Mouse (Mus musculus): Measurements from ENCODE around the gene Sh3rf3. TPM values are rescaled to one million over a fixed set of nuclear protein-coding genes. Genes with fewer than 3 reads are reported as not detected.

Gene Sh3rf3
- polyA plus RNA-seq, 1 experiment from 2014 or later = 0.84 TPM

DNA sequence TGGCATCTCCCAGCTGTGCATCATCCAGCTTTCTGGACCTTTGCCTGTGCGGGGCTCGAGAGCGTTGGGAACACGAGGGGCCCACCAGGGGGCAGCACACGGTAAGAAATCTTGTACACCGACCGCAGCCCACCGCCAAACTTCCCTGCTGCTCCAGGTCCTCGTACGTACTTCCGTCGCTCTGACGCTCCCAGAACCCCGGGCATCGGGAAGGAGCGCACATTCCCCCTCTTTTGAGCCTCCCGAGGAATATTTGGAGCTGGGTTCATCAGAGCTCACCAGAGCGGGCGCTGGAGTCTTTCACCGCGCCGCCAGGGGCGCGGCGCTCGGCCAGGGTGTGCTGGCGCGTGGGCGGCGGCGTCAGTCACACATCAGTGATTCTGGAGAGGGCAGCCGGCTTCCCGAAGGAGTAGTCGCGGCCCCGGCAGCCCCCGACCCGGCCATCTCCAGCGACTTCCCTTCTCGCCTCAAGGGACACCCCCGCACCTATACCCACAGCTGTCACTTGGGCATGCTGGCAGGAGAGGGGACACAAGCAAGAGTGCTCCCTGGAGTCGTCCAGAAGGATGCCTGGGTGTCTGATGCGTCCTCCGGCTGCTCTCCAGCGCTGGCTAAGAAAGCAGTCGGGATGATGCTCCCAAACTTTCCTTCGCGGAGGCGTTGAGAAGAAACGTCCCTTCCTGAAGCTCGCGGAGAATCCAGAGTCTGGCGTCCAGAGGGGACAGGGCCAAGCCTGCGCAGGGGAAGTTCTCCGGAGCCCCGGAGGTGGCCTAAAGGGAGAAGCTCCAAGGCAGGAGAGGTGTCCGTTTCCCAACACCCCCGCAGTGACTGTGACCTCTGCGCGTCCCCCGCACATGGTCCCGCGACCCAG, 714 bp upstream of the Sh3rf3 start:
- Histone ChIP-seq H3K27ac (ENCODE audit: low read depth) (no peak overlapping the region), H3K36me3 (ENCODE audit: control insufficient read depth, insufficient read depth, low read length) (no peaks in the 10 kb centered on the region), H3K4me1 (replicated peaks; ENCODE audit: control insufficient read depth, insufficient read depth, low read length) (no peaks in the 10 kb centered on the region), H3K4me2 (ENCODE audit: low read length) (peak overlapping the region; percentile 97), H3K9me3 (ENCODE audit: control insufficient read depth, low read length) (no peaks in the 10 kb centered on the region), H3K9ac (ENCODE audit: low read length) (peak overlapping the region; percentile 34; the same call in 1 of the 2 replicates), H3K27me3 (replicated peaks; ENCODE audit: control insufficient read depth, insufficient read depth, low read length) (peaks cover 30% of the 10 kb centered on the region), H3K4me3 (ENCODE audit: low read depth, low read length) (peak overlapping the region; percentile 49)
- DNase-seq (ENCODE audit: low spot score) = peak; percentile 94
- under 1% methylated on average over 63 of the region's 63 CpGs for WGBS
- peak; percentile 76 for ATAC-seq (replicated peaks; ENCODE audit: low FRiP score, low TSS enrichment, low read depth)

DNA sequence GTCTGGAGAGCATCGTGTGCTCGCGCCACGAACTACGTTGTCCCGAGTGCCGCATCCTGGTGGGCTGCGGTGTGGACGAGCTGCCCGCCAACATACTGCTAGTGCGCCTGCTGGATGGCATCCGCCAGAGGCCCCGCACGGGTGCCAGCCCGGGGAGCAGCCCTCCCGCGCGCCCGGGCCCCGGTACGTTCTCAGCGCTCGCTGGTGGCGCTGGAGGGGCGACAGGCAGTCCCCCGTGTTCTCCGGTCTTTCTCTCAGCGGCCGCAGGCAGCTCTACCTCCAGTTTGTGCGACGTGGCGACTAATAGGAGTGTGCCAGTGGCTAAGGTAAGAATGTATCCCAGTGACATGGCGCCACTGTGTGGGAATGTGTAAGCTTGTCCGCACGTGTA, 637 bp downstream of the Sh3rf3 start:
- H3K27me3 ChIP-seq (replicated peaks; ENCODE audit: control insufficient read depth, insufficient read depth, low read length) = peaks cover 30% of the 10 kb centered on the region
- H3K4me3 ChIP-seq (ENCODE audit: low read depth, low read length) = peak overlapping the region; percentile 49
- peak overlapping the region; percentile 97 for H3K4me2 ChIP-seq (ENCODE audit: low read length)
- ATAC-seq (replicated peaks; ENCODE audit: low FRiP score, low TSS enrichment, low read depth) = 0 out of 2 replicates have a peak, but pooled peaks have one; percentile 29
- H3K9me3 ChIP-seq (ENCODE audit: control insufficient read depth, low read length) = no peaks in the 10 kb centered on the region
- no peaks in the 10 kb centered on the region for H3K36me3 ChIP-seq (ENCODE audit: control insufficient read depth, insufficient read depth, low read length)
- peak overlapping the region; percentile 34 for H3K9ac ChIP-seq (ENCODE audit: low read length)
- H3K27ac ChIP-seq (ENCODE audit: low read depth) = no peak overlapping the region
- 2% methylated on average over 35 of the region's 35 CpGs for WGBS
- no peaks in the 10 kb centered on the region for H3K4me1 ChIP-seq (replicated peaks; ENCODE audit: control insufficient read depth, insufficient read depth, low read length)
- DNase-seq (ENCODE audit: low spot score) = peak; percentile 64

DNA sequence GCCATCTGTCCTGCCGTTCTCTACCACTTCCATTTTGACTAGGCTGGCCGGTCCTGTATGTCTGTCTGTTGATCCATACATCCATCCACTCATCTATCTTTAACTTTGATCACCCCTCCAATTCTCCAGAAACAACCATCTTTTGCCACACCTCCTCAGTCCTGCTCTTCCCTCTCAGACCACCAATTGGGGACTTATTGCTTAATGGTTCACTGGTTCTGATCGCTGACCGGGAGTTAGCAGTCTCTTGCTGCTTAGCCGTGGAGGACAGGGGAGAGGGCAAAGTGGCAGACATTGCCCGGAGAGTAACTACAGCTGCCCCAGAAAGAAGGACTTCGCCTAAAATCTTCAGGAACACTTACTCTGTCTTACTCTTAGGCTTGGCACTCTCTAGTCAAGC, 1.3 kb downstream of the Sh3rf3 start:
- WGBS = 62% methylated on average over 7 of the region's 7 CpGs
- no peak overlapping the region for H3K4me3 ChIP-seq (ENCODE audit: low read depth, low read length)
- no peak for ATAC-seq (replicated peaks; ENCODE audit: low FRiP score, low TSS enrichment, low read depth)
- no peak overlapping the region for H3K4me2 ChIP-seq (ENCODE audit: low read length)
- no peaks in the 10 kb centered on the region for H3K36me3 ChIP-seq (ENCODE audit: control insufficient read depth, insufficient read depth, low read length)
- no peak overlapping the region for H3K9ac ChIP-seq (ENCODE audit: low read length)
- peaks cover 30% of the 10 kb centered on the region for H3K27me3 ChIP-seq (replicated peaks; ENCODE audit: control insufficient read depth, insufficient read depth, low read length)
- no peak for DNase-seq (ENCODE audit: low spot score)
- H3K4me1 ChIP-seq (replicated peaks; ENCODE audit: control insufficient read depth, insufficient read depth, low read length) = no peaks in the 10 kb centered on the region
- no peak overlapping the region for H3K27ac ChIP-seq (ENCODE audit: low read depth)
- H3K9me3 ChIP-seq (ENCODE audit: control insufficient read depth, low read length) = no peaks in the 10 kb centered on the region

DNA sequence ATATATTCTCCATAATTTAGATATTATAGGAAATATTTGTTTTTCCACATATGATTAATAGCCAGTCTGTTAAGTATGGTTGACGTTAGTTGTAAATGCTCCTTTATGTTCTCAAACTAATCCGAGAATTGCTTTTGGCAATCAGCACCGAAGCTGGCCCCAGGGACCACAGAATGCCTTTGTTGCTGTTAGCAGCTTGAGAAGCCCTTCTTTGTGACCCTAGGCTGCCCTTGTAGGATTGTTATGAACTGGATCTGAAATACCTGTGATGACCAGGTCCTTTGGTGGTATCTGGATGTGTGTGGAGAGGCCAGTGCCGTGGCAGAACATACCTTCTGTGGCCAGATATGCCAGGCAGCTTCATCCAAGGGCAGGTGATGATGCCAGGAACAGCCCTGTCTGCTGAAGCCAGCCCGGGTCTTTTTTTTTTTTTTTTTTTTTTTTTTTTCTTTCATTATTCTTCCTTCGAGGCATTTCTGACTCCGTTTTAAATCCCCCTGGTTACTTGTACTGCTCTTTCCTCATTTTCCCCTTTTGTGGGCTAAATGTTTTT, 10.9 kb downstream of the Sh3rf3 start:
- Histone ChIP-seq H3K27me3 (replicated peaks; ENCODE audit: control insufficient read depth, insufficient read depth, low read length) (no peaks in the 10 kb centered on the region), H3K9me3 (ENCODE audit: control insufficient read depth, low read length) (no peaks in the 10 kb centered on the region), H3K4me2 (ENCODE audit: low read length) (no peak overlapping the region), H3K36me3 (ENCODE audit: control insufficient read depth, insufficient read depth, low read length) (no peaks in the 10 kb centered on the region), H3K9ac (ENCODE audit: low read length) (no peak overlapping the region), H3K27ac (ENCODE audit: low read depth) (no peak overlapping the region), H3K4me1 (replicated peaks; ENCODE audit: control insufficient read depth, insufficient read depth, low read length) (no peaks in the 10 kb centered on the region), H3K4me3 (ENCODE audit: low read depth, low read length) (no peak overlapping the region)
- ATAC-seq (replicated peaks; ENCODE audit: low FRiP score, low TSS enrichment, low read depth) = no peak
- no peak for DNase-seq (ENCODE audit: low spot score)
- 74% methylated on average over 7 of the region's 7 CpGs for WGBS

DNA sequence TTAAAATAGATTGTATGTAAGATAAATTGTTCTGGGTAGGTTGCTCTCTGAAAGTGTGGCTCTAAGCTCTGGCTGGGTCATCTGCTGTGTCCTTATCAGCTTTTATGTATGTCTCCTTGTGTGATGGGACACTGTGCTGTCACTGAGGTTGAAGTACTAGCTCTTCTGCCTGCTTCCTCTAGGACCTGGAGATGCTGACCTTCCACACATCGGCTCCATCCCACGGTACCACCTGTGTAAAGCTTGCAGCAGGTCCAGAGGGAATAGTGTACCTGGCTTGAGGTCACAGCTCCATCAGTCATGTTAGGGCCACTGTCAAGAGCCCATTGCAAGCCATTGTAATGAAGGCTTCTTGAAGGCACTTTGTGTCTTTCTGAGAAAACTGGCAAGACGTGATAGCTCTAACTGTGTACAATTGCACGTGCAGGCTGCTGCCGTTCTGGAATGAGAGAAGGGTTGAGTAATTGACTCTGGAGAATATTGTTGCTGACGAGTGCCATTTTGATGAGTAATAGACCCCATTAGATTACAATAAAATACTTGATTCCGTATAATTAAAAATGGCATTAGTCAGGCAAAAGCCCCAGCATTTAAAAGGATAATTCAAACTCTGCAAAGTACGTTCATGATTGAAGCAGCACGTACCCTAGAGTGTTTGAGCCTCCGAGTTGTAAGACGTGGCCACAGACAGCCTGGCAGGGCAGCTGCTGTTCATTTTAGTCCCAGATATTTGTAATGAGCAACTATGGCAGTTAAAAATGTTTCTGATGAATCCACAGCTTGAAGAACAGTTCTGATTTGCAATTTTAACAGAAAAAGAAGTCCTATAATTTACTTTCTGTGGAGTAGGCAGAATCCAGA, 16.3 kb downstream of the Sh3rf3 start:
- H3K4me3 ChIP-seq (ENCODE audit: low read depth, low read length) = no peak overlapping the region
- no peaks in the 10 kb centered on the region for H3K36me3 ChIP-seq (ENCODE audit: control insufficient read depth, insufficient read depth, low read length)
- no peak overlapping the region for H3K27ac ChIP-seq (ENCODE audit: low read depth)
- no peak overlapping the region for H3K9ac ChIP-seq (ENCODE audit: low read length)
- DNase-seq (ENCODE audit: low spot score) (no peak), ATAC-seq (replicated peaks; ENCODE audit: low FRiP score, low TSS enrichment, low read depth) (no peak)
- no peaks in the 10 kb centered on the region for H3K4me1 ChIP-seq (replicated peaks; ENCODE audit: control insufficient read depth, insufficient read depth, low read length)
- H3K9me3 ChIP-seq (ENCODE audit: control insufficient read depth, low read length) = no peaks in the 10 kb centered on the region
- no peaks in the 10 kb centered on the region for H3K27me3 ChIP-seq (replicated peaks; ENCODE audit: control insufficient read depth, insufficient read depth, low read length)
- H3K4me2 ChIP-seq (ENCODE audit: low read length) = no peak overlapping the region
- WGBS = 86% methylated on average over 11 of the region's 11 CpGs

DNA sequence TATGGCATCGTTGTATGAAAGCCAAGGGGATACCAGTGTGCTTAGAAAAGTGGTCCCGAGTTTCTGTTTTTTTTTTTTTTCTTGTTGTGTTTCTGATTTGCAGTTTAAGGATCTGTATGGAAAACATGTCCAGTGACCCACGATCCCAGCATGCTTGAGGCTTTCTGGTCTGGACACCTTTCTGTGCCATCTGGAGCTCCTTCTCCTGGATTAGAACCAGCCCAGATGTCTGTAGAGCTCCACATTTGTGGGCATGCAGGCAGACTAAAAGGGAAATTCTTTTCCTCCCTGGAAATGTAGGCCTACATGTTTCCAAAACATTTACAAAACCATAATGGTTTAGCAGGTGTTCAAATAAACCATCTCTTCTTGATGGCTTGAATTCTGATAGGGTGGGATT, 20.0 kb downstream of the Sh3rf3 start:
- no peak overlapping the region for H3K4me2 ChIP-seq (ENCODE audit: low read length)
- no peak overlapping the region for H3K27ac ChIP-seq (ENCODE audit: low read depth)
- no peaks in the 10 kb centered on the region for H3K36me3 ChIP-seq (ENCODE audit: control insufficient read depth, insufficient read depth, low read length)
- ATAC-seq (replicated peaks; ENCODE audit: low FRiP score, low TSS enrichment, low read depth) = no peak
- H3K4me1 ChIP-seq (replicated peaks; ENCODE audit: control insufficient read depth, insufficient read depth, low read length) = no peaks in the 10 kb centered on the region
- H3K4me3 ChIP-seq (ENCODE audit: low read depth, low read length) = no peak overlapping the region
- no peak overlapping the region for H3K9ac ChIP-seq (ENCODE audit: low read length)
- WGBS = 84% methylated on average over 3 of the region's 3 CpGs
- no peak for DNase-seq (ENCODE audit: low spot score)
- no peaks in the 10 kb centered on the region for H3K27me3 ChIP-seq (replicated peaks; ENCODE audit: control insufficient read depth, insufficient read depth, low read length)
- no peaks in the 10 kb centered on the region for H3K9me3 ChIP-seq (ENCODE audit: control insufficient read depth, low read length)

DNA sequence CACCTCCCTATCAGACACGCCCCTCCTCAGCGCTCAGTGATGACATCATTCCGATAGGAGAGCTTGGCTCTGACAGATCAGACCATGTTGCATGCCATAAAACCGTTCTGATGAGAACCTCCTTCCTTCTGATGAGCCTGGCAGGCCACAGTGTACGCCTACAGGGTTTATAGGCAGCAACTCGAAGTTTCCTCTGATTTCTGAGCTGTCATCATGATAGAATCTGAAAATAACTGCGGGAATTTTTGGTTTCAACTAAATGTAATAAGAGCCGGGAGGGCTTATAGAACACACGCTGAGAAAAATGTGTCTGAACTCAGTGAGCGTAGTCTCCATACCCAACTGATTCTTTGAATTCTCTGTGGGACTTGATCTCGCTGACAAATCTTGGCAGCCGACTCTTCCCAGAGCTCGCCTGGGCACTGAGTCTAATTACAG, 20.6 kb downstream of the Sh3rf3 start:
- ATAC-seq (replicated peaks; ENCODE audit: low FRiP score, low TSS enrichment, low read depth) (no peak), DNase-seq (ENCODE audit: low spot score) (no peak)
- Histone ChIP-seq H3K4me2 (ENCODE audit: low read length) (no peak overlapping the region), H3K4me3 (ENCODE audit: low read depth, low read length) (no peak overlapping the region), H3K4me1 (replicated peaks; ENCODE audit: control insufficient read depth, insufficient read depth, low read length) (no peaks in the 10 kb centered on the region), H3K27me3 (replicated peaks; ENCODE audit: control insufficient read depth, insufficient read depth, low read length) (no peaks in the 10 kb centered on the region), H3K9me3 (ENCODE audit: control insufficient read depth, low read length) (no peaks in the 10 kb centered on the region), H3K9ac (ENCODE audit: low read length) (no peak overlapping the region), H3K36me3 (ENCODE audit: control insufficient read depth, insufficient read depth, low read length) (no peaks in the 10 kb centered on the region), H3K27ac (ENCODE audit: low read depth) (no peak overlapping the region)
- WGBS = 80% methylated on average over 13 of the region's 13 CpGs

DNA sequence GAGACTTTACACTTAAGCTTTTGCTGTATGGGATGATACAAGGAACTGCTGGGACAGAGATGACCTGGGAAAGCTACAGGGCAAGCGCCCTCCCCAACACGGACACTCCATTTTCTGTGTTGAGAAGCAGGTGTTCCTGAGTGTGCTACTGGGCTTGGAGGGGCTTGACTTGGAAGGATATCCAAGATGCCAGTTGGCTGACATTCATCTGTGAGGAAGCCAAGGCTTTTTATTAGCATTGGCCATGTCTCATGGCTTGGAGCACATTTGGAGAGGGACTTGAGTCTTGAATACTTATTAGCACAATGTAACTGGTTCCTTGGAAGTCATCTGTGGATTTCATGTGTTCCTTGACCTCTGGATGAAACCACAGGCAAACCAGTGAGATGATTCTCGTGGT, 23.2 kb downstream of the Sh3rf3 start:
- H3K4me3 ChIP-seq (ENCODE audit: low read depth, low read length) = no peak overlapping the region
- H3K9me3 ChIP-seq (ENCODE audit: control insufficient read depth, low read length) = no peaks in the 10 kb centered on the region
- H3K4me2 ChIP-seq (ENCODE audit: low read length) = no peak overlapping the region
- no peak overlapping the region for H3K9ac ChIP-seq (ENCODE audit: low read length)
- WGBS = 79% methylated on average over 3 of the region's 3 CpGs
- DNase-seq (ENCODE audit: low spot score) (no peak), ATAC-seq (replicated peaks; ENCODE audit: low FRiP score, low TSS enrichment, low read depth) (no peak)
- H3K27ac ChIP-seq (ENCODE audit: low read depth) = no peak overlapping the region
- no peaks in the 10 kb centered on the region for H3K36me3 ChIP-seq (ENCODE audit: control insufficient read depth, insufficient read depth, low read length)
- H3K4me1 ChIP-seq (replicated peaks; ENCODE audit: control insufficient read depth, insufficient read depth, low read length) = no peaks in the 10 kb centered on the region
- H3K27me3 ChIP-seq (replicated peaks; ENCODE audit: control insufficient read depth, insufficient read depth, low read length) = no peaks in the 10 kb centered on the region
